Mouse (Mus musculus) ES-Bruce4 (cell line): Measurements from ENCODE around the gene BC051019.

Experiments used
- CTCF ChIP-seq: IDR thresholded peaks from one replicate; pipeline ENCODE4 v1.8.1; 2011; ENCODE audit warnings: low read depth, low read length
- EP300 ChIP-seq: IDR thresholded peaks from 2 replicates; pipeline ENCODE4 v1.6.1; 2011; ENCODE audit warnings: low read depth, low read length; ENCODE audit not compliant: insufficient read depth
- POLR2A ChIP-seq: IDR thresholded peaks from one replicate; pipeline ENCODE4 v1.8.1; 2011; ENCODE audit warnings: low read length; ENCODE audit not compliant: insufficient read depth

DNA sequence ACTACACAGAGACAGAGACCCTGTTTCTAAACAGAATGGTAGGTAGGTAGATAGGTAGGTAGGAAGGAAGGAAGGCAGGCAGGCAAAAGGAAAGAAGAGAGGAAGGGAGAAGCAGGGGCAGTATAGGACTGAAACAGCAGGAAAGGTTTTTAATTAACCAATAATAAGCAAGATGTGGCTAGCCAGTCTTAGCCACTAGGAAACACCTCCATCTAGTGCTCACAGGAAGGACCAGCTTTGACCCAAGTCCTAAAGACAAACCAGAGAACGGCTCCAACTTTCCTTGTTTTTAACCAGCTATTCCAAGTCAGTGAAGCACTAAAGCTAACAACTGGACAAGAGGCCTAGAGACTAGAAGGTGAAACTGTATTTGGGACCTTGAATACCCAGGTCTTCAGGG is 24.1 kb upstream of the BC051019 start:
- TF ChIP-seq CTCF (no peak), POLR2A (no peak), EP300 (no peak)
